12 mouse cellular contexts compared by ENCODE assay signal in genomic region chr8:55103891-55104481, GRCm38 (mm10).
DNase-seq lines count a peak whose midpoint lies in the region; ATAC-seq and TF ChIP-seq lines count a peak whose summit lies in the region.
"Had no signal": no experiment of that assay in that cellular context is flagged by ENCODE, and none has a peak within 500 bp of the region (broad histone marks: within the 10 kb centered on the region; RNA-seq: fewer than 3 reads in every experiment).

No protein-coding gene starts in this region.

- no peaks in the 10 kb centered on the region for H3K9me3 ChIP-seq in liver, postnatal 0 days (ENCODE audit: low read length)
- no peaks in the 10 kb centered on the region for H3K9me3 ChIP-seq in liver, embryonic 11.5 days (ENCODE audit: control insufficient read depth, low read length)
- no peaks in the 10 kb centered on the region for H3K9me3 ChIP-seq in hindbrain, embryonic 15.5 days
- H3K9me3 ChIP-seq in stomach, postnatal 0 days (ENCODE audit: control insufficient read depth, low read length): no peaks in the 10 kb centered on the region
- H3K9me3 ChIP-seq: embryonic facial prominence, embryonic 13.5 days; stomach, embryonic 15.5 days had no signal

- no peak overlapping the region for H3K9ac ChIP-seq in liver, postnatal 0 days (replicated peaks)
- H3K9ac ChIP-seq in liver, embryonic 11.5 days (ENCODE audit: low read depth, low read length): no peak overlapping the region
- no peak overlapping the region for H3K9ac ChIP-seq in hindbrain, embryonic 15.5 days
- H3K9ac ChIP-seq in stomach, postnatal 0 days (ENCODE audit: low read length): no peak overlapping the region
- H3K9ac ChIP-seq: embryonic facial prominence, embryonic 13.5 days; liver, embryonic 14.5 days; stomach, embryonic 15.5 days had no signal

- TF ChIP-seq EP300 in liver, postnatal 0 days (IDR thresholded peaks at IDR 0.05; ENCODE audit: low read depth): no peak
- TF ChIP-seq EP300 in stomach, postnatal 0 days (optimal IDR thresholded peaks at IDR 0.05): no peak

- H3K4me1 ChIP-seq in liver, postnatal 0 days (ENCODE audit: insufficient read depth): no peaks in the 10 kb centered on the region
- H3K4me1 ChIP-seq in liver, embryonic 11.5 days (replicated peaks; ENCODE audit: control insufficient read depth, insufficient read depth, low read length): no peaks in the 10 kb centered on the region
- no peaks in the 10 kb centered on the region for H3K4me1 ChIP-seq in hindbrain, embryonic 15.5 days (replicated peaks)
- H3K4me1 ChIP-seq in stomach, postnatal 0 days (replicated peaks; ENCODE audit: control insufficient read depth, insufficient read depth): no peaks in the 10 kb centered on the region
- H3K4me1 ChIP-seq: embryonic facial prominence, embryonic 13.5 days; stomach, embryonic 15.5 days had no signal

- 0 out of 2 replicates have a peak, but pooled peaks have one; percentile 3 for TF ChIP-seq CTCF in liver, postnatal 0 days (IDR thresholded peaks at IDR 0.05; ENCODE audit: low read depth)
- peak; percentile 26; the same call in 1 of the 2 replicates for TF ChIP-seq CTCF in stomach, postnatal 0 days (IDR thresholded peaks at IDR 0.05; ENCODE audit: low read depth)

- H3K4me2 ChIP-seq in liver, postnatal 0 days (ENCODE audit: low read depth, low read length): no peak overlapping the region
- H3K4me2 ChIP-seq in liver, embryonic 11.5 days: no peak overlapping the region
- H3K4me2 ChIP-seq in hindbrain, embryonic 15.5 days: no peak overlapping the region
- no peak overlapping the region for H3K4me2 ChIP-seq in stomach, postnatal 0 days (replicated peaks; ENCODE audit: low read depth)
- H3K4me2 ChIP-seq: embryonic facial prominence, embryonic 13.5 days; stomach, embryonic 15.5 days had no signal

- no peaks in the 10 kb centered on the region for H3K36me3 ChIP-seq in liver, postnatal 0 days (replicated peaks; ENCODE audit: insufficient read depth, low read length)
- H3K36me3 ChIP-seq in liver, embryonic 11.5 days (ENCODE audit: control insufficient read depth, insufficient read depth, low read length): no peaks in the 10 kb centered on the region
- H3K36me3 ChIP-seq in hindbrain, embryonic 15.5 days: no peaks in the 10 kb centered on the region
- no peaks in the 10 kb centered on the region for H3K36me3 ChIP-seq in stomach, postnatal 0 days (ENCODE audit: control insufficient read depth, insufficient read depth, low read length)
- H3K36me3 ChIP-seq: embryonic facial prominence, embryonic 13.5 days; stomach, embryonic 15.5 days had no signal

- 43% methylated on average over 3 of the region's 3 CpGs for WGBS in liver, postnatal 0 days (ENCODE audit: insufficient replicate concordance)
- WGBS in liver, embryonic 11.5 days: 53% methylated on average over 3 of the region's 3 CpGs
- WGBS in hindbrain, embryonic 15.5 days: 36% methylated on average over 3 of the region's 3 CpGs
- 39% methylated on average over 3 of the region's 3 CpGs for WGBS in stomach, postnatal 0 days

- no peaks in the 10 kb centered on the region for H3K27me3 ChIP-seq in liver, postnatal 0 days (ENCODE audit: insufficient read depth, low read length)
- no peaks in the 10 kb centered on the region for H3K27me3 ChIP-seq in liver, embryonic 11.5 days (replicated peaks; ENCODE audit: control insufficient read depth, insufficient read depth, low read length)
- no peaks in the 10 kb centered on the region for H3K27me3 ChIP-seq in hindbrain, embryonic 15.5 days
- H3K27me3 ChIP-seq in stomach, postnatal 0 days (ENCODE audit: control insufficient read depth, insufficient read depth, low read length): no peaks in the 10 kb centered on the region
- H3K27me3 ChIP-seq: embryonic facial prominence, embryonic 13.5 days; stomach, embryonic 15.5 days had no signal

- no peak overlapping the region for H3K27ac ChIP-seq in liver, postnatal 0 days (ENCODE audit: low read depth)
- H3K27ac ChIP-seq in liver, embryonic 11.5 days (ENCODE audit: low read depth, low read length): no peak overlapping the region
- no peak overlapping the region for H3K27ac ChIP-seq in hindbrain, embryonic 15.5 days (replicated peaks)
- H3K27ac ChIP-seq in stomach, postnatal 0 days (replicated peaks): no peak overlapping the region
- H3K27ac ChIP-seq: embryonic facial prominence, embryonic 13.5 days; liver, embryonic 14.5 days; stomach, embryonic 15.5 days had no signal

- DNase-seq in cerebellum, adult 9-10 months: peak; percentile 69
- DNase-seq in cerebellum, postnatal 25 days: no peak
- no peak for DNase-seq in liver, postnatal 0 days
- no peak for DNase-seq in liver, embryonic 11.5 days (ENCODE audit: low spot score)
- DNase-seq in stomach, postnatal 0 days (ENCODE audit: low spot score): no peak
- DNase-seq in adipocyte (ENCODE audit: low spot score): no peak
- DNase-seq: adrenal gland, postnatal 25 days had no signal

- no peak for ATAC-seq in liver, postnatal 0 days
- no peak for ATAC-seq in liver, embryonic 11.5 days (replicated peaks; ENCODE audit: low FRiP score)
- peak; percentile 75 for ATAC-seq in hindbrain, embryonic 15.5 days (ENCODE audit: low FRiP score, low read depth)
- no peak for ATAC-seq in stomach, postnatal 0 days (ENCODE audit: low FRiP score, low TSS enrichment)
- ATAC-seq in granulocyte monocyte progenitor cell, adult 5-6 weeks (replicated peaks; ENCODE audit: poor library complexity, severe bottlenecking): no peak

- no peak overlapping the region for H3K4me3 ChIP-seq in liver, postnatal 0 days (ENCODE audit: low read depth, low read length)
- H3K4me3 ChIP-seq in liver, embryonic 11.5 days (ENCODE audit: low read depth, low read length): no peak overlapping the region
- H3K4me3 ChIP-seq in hindbrain, embryonic 15.5 days: no peak overlapping the region
- no peak overlapping the region for H3K4me3 ChIP-seq in stomach, postnatal 0 days (ENCODE audit: low read depth, low read length)
- H3K4me3 ChIP-seq: embryonic facial prominence, embryonic 13.5 days; stomach, embryonic 15.5 days had no signal
